Mouse (Mus musculus): ENCODE data around the gene Brca2. TPM values are rescaled to one million over a fixed set of nuclear protein-coding genes. Genes with fewer than 3 reads are reported as not detected.

Gene Brca2
- polyA plus RNA-seq, 1 experiment from 2014 or later = 25.2 TPM

DNA sequence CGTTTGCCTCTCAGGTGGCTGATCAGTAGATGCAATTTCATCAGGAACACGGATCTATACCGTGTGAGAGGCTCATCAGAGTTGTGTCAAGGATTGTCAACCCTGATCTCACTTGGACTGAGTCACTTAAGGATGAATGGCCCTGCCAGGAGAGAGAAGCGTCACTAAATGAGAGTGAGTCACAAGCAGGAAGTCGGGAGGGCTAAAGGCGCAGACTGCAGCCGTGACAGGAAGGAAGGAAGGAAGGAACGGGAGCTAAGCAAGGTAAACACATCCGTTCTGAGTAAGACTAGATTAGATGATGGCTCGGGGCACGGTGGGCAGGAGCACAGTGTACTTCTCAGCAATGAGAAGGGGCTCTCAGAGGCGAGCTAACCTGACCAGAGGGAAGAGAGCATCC is 89.3 kb downstream of the Brca2 start:
- H3K27ac ChIP-seq (ENCODE audit: low read depth) = no peak overlapping the region
- no peaks in the 10 kb centered on the region for H3K4me1 ChIP-seq (replicated peaks; ENCODE audit: control insufficient read depth, insufficient read depth, low read length)
- ATAC-seq (replicated peaks; ENCODE audit: low FRiP score, low TSS enrichment, low read depth) (no peak; the same call in 1 of the 2 replicates), DNase-seq (ENCODE audit: low spot score) (no peak)
- H3K9me3 ChIP-seq (ENCODE audit: control insufficient read depth, low read length) = no peaks in the 10 kb centered on the region
- no peak overlapping the region for H3K4me2 ChIP-seq (ENCODE audit: low read length)
- no peaks in the 10 kb centered on the region for H3K36me3 ChIP-seq (ENCODE audit: control insufficient read depth, insufficient read depth, low read length)
- no peak overlapping the region for H3K9ac ChIP-seq (ENCODE audit: low read length)
- WGBS = 51% methylated on average over 12 of the region's 12 CpGs
- no peak overlapping the region for H3K4me3 ChIP-seq (ENCODE audit: low read depth, low read length)
- no peaks in the 10 kb centered on the region for H3K27me3 ChIP-seq (replicated peaks; ENCODE audit: control insufficient read depth, insufficient read depth, low read length)

DNA sequence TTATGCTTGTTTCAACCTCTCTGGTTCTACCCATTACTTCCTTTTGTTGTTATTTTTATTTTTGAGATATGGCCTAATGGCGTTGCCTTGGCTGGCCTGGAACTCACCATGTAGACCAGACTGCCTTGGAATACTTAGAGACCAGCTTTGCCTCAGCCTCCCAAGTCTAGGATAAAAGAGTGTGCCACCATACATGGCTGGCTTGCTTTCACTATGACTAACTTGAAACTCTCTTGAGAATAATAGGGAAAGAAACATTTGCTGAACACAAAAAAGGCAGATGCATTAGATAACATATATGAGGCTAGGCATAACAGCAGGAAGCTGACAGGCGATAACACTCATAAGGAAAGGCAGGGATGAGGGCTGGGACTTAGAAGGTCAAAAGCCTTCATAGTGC is 91.6 kb downstream of the Brca2 start:
- Histone ChIP-seq H3K9ac (ENCODE audit: low read length) (no peak overlapping the region), H3K4me3 (ENCODE audit: low read depth, low read length) (no peak overlapping the region), H3K36me3 (ENCODE audit: control insufficient read depth, insufficient read depth, low read length) (no peaks in the 10 kb centered on the region), H3K9me3 (ENCODE audit: control insufficient read depth, low read length) (no peaks in the 10 kb centered on the region), H3K4me1 (replicated peaks; ENCODE audit: control insufficient read depth, insufficient read depth, low read length) (no peaks in the 10 kb centered on the region), H3K4me2 (ENCODE audit: low read length) (no peak overlapping the region), H3K27ac (ENCODE audit: low read depth) (no peak overlapping the region), H3K27me3 (replicated peaks; ENCODE audit: control insufficient read depth, insufficient read depth, low read length) (no peaks in the 10 kb centered on the region)
- no peak for ATAC-seq (replicated peaks; ENCODE audit: low FRiP score, low TSS enrichment, low read depth)
- DNase-seq (ENCODE audit: low spot score) = no peak
- 88% methylated on average over 2 of the region's 2 CpGs for WGBS

DNA sequence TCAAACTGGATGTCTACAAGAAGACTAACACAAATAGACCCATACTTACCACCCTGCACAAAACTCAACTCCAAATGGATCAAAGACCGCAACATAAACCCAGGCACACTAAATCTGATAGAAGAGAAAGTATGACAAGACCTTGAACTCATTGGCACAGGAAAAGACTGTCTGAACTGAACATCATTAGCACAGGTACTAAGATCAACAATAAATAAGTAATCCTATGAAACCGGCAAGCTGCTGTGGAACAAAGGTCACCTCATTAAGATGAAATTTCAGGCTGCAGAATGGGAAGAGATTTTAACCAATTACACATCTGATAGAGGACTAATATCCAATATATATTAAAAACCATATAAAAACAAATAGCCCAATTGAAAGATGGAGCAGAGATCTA is 93.8 kb downstream of the Brca2 start:
- Histone ChIP-seq H3K36me3 (ENCODE audit: control insufficient read depth, insufficient read depth, low read length) (no peaks in the 10 kb centered on the region), H3K9ac (ENCODE audit: low read length) (no peak overlapping the region), H3K4me1 (replicated peaks; ENCODE audit: control insufficient read depth, insufficient read depth, low read length) (no peaks in the 10 kb centered on the region), H3K9me3 (ENCODE audit: control insufficient read depth, low read length) (no peaks in the 10 kb centered on the region), H3K27ac (ENCODE audit: low read depth) (no peak overlapping the region), H3K4me3 (ENCODE audit: low read depth, low read length) (no peak overlapping the region), H3K27me3 (replicated peaks; ENCODE audit: control insufficient read depth, insufficient read depth, low read length) (no peaks in the 10 kb centered on the region), H3K4me2 (ENCODE audit: low read length) (no peak overlapping the region)
- WGBS = 90% methylated on average over 2 of the region's 2 CpGs
- peak; percentile 1 for DNase-seq (ENCODE audit: low spot score)
- no peak for ATAC-seq (replicated peaks; ENCODE audit: low FRiP score, low TSS enrichment, low read depth)

DNA sequence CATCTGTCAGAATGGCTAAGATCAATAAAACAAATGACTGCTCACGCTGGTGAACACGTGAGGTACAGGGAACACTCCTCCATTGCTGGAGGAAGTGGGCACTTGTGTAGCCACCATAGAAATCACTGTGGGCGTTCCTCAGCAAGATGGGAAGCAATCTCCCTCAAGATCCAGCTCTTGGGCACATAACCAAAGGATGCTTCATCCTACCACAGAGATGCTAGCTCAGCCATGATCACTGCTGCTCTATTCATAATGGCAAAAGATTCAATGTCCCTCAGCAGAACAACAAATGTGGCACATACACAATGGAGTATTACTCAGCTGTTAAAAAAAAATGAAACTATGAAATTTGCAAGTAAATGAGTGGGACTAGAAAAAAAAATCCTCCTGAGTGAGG is 94.3 kb downstream of the Brca2 start:
- Histone ChIP-seq H3K9me3 (ENCODE audit: control insufficient read depth, low read length) (no peaks in the 10 kb centered on the region), H3K27me3 (replicated peaks; ENCODE audit: control insufficient read depth, insufficient read depth, low read length) (no peaks in the 10 kb centered on the region), H3K4me1 (replicated peaks; ENCODE audit: control insufficient read depth, insufficient read depth, low read length) (no peaks in the 10 kb centered on the region), H3K4me2 (ENCODE audit: low read length) (no peak overlapping the region), H3K36me3 (ENCODE audit: control insufficient read depth, insufficient read depth, low read length) (no peaks in the 10 kb centered on the region), H3K9ac (ENCODE audit: low read length) (no peak overlapping the region), H3K4me3 (ENCODE audit: low read depth, low read length) (no peak overlapping the region), H3K27ac (ENCODE audit: low read depth) (no peak overlapping the region)
- DNase-seq (ENCODE audit: low spot score) (no peak), ATAC-seq (replicated peaks; ENCODE audit: low FRiP score, low TSS enrichment, low read depth) (no peak)
- WGBS = 68% methylated on average over 3 of the region's 3 CpGs

DNA sequence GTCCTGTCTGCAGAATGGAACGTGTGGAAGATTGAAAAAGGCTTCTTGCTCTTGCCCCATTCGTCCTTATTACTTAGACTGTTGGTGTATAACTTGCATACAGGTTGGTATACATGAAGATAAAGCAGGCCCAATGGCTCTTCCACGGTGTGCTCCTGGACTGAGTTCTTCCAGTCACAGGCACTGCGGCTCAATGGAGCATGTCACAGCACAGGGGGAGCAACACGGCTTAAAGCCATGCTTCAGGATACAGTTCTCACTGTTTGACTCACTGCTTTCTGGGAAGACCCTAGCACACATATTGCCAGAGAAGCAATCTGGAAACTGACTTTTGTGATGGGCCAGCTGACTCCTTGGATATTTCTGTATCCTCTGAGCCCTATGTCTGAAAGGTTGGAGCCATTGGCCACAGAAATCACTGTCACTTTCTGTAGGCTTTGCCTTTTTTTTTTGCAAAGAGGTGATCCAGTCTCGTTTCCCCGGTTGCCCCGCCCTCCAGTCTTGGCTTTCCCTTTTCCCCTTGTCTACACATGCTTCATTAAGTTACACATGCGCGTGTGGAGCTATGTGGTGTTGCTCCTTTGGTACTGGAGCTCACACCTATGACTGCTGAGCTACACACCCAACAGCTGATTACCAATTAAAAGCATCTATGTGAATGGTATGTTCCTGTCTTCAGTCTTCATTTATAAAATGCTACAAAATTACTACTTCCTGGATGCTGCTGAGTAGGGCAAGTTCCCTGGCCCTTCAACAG is 96.3 kb downstream of the Brca2 start:
- no peaks in the 10 kb centered on the region for H3K27me3 ChIP-seq (replicated peaks; ENCODE audit: control insufficient read depth, insufficient read depth, low read length)
- H3K36me3 ChIP-seq (ENCODE audit: control insufficient read depth, insufficient read depth, low read length) = no peaks in the 10 kb centered on the region
- ATAC-seq (replicated peaks; ENCODE audit: low FRiP score, low TSS enrichment, low read depth) (no peak), DNase-seq (ENCODE audit: low spot score) (peak; percentile 27)
- H3K9me3 ChIP-seq (ENCODE audit: control insufficient read depth, low read length) = no peaks in the 10 kb centered on the region
- 92% methylated on average over 10 of the region's 10 CpGs for WGBS
- no peaks in the 10 kb centered on the region for H3K4me1 ChIP-seq (replicated peaks; ENCODE audit: control insufficient read depth, insufficient read depth, low read length)
- H3K27ac ChIP-seq (ENCODE audit: low read depth) = no peak overlapping the region
- no peak overlapping the region for H3K4me3 ChIP-seq (ENCODE audit: low read depth, low read length)
- H3K9ac ChIP-seq (ENCODE audit: low read length) = no peak overlapping the region
- H3K4me2 ChIP-seq (ENCODE audit: low read length) = no peak overlapping the region

Other genes starting within 250 kb of the Brca2 start
- gene Zar1l, start 4.5 kb upstream of the Brca2 start, polyA plus RNA-seq (2014; fragmentation: Nextera tagmentation; extraction: Ambion mirVana) = not detected in 2 replicates
- 4.9 and 5.5 TPM in 2 replicates for gene N4bp2l1, start 74.6 kb downstream of the Brca2 start, polyA plus RNA-seq (2014; fragmentation: Nextera tagmentation; extraction: Ambion mirVana)
- gene N4bp2l2, start 143.6 kb downstream of the Brca2 start, polyA plus RNA-seq (2014; fragmentation: Nextera tagmentation; extraction: Ambion mirVana) = 43.9 and 45.6 TPM in 2 replicates
- gene Pds5b, start 151.1 kb downstream of the Brca2 start, polyA plus RNA-seq (2014; fragmentation: Nextera tagmentation; extraction: Ambion mirVana) = 37.3 and 42.5 TPM in 2 replicates

Data from intestine, embryonic 14.5 days (tissue).